Mouse (Mus musculus): ENCODE data around the gene Itgb3bp.

DNA sequence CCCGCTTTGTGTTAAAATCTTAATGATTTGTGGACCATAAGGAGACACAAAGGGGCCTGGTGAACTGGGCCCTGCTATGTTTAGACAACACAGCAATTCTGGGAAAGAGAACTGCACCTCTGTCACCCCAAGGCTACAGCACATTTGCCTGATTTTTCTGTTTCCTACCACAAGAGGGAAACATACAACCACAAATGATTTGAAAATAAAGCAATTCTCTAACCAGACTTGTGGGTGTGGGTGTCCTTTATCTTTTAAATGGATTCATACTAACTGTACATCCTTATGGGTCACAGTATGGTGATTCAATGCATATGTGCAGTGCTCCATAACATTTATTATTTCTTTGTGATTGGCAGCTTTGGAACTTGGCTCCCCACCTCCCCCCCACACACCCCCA is 17.6 kb upstream of the Itgb3bp start:
- TF ChIP-seq MYOD1 (IDR thresholded peaks at IDR 0.05; ENCODE audit: control insufficient read depth in 1 of 3, insufficient read length in 2 of 3, low read depth in 2 of 3) (no peak), POLR2A (IDR thresholded peaks at IDR 0.05; ENCODE audit: insufficient read length, low read depth) (no peak), USF1 (IDR thresholded peaks at IDR 0.05; ENCODE audit: low read depth) (no peak), CEBPB (IDR thresholded peaks at IDR 0.05; ENCODE audit: insufficient read depth, poor library complexity, severe bottlenecking) (no peak), E2F4 (IDR thresholded peaks at IDR 0.05; ENCODE audit: insufficient read depth) (no peak), MAX (IDR thresholded peaks at IDR 0.05; ENCODE audit: low read depth) (no peak)

Measured in myocyte (in vitro differentiated cells).